Mouse (Mus musculus): ENCODE measurements around the gene Lsamp. TPM values are rescaled to one million over a fixed set of nuclear protein-coding genes. Genes with fewer than 3 reads are reported as not detected.

Lsamp gene
- total RNA-seq, 2 experiments from 2014 or later, result 1.4 TPM

Small RNA genes within 50 kb of the gene (microRNA-seq; reads per million reads assigned to microRNA genes)
- 0 reads per million in 2 experiments for gene Gm27887
- gene Gm47276, result 0 reads per million in 2 experiments

Data from heart, postnatal 14 days (tissue).